Mouse (Mus musculus) brain, adult 10 weeks (tissue): Measurements from ENCODE around the gene Ch25h. TPM values are rescaled to one million over a fixed set of nuclear protein-coding genes. Genes with fewer than 3 reads are reported as not detected.

Experiments
- polyA plus RNA-seq: library from polyadenylated mRNA; stranded (reverse); fragments of 350-450 nt; fragmentation: Illumina TruSeq; extraction: RNeasy Lipid Tissue Mini Kit (QIAGEN cat#74804); gene quantifications from one replicate; pipeline ENCODE4 v1.2.3, GENCODE M21; 2015; ENCODE audit warnings: low read depth, low replicate concordance

Gene Ch25h
- 0.33 TPM for polyA plus RNA-seq

DNA sequence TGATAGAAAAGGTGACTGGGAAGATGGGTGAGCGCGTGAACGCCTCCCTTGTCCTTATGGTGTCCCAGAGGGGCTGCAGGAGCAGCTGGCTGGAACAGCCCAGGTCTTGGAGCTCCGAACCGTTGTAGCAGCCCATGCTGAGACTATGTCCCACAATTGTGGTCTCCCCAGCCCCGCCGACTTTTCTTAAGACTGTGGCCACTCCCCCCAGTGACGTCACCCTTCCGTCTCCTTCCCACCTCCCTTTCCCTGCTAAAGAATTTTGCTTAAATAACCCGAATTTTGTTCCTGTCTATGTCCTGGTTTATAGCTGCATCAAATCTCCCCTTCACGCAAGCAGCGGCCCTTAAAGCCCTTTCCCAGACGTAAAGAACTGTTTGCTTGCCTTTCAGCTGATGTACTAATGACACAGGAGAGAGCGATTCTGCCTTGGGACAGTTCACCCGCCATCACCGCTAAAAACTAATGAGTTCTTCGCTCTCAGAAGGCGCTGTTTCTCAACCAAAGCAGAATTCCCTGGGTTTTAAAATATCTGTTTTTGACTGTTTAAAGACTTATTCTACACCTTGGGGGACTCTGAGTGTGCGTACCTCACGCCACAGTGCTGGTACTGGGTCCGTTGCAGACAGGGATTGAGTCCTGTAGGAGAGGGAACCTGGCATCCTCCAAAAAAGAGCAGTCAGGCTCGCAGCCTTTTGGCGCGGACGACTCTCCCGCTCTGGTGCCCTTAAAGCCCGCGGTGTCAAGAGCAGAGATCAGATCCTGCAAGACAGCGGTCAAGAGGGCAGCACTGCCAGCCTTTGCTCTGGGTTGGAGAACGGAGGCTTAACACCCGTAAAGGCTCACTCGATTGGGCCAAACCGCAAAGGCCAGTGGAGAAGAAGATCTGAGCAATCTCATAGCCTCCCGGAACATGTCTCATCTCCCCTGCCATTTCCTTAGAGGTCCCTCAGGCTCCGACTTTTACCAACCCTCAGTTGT lies at the start of gene Ch25h:
Gene Ch25h, minus strand, starts transcription at position 174 of the 981 bp plus-strand sequence.

Other genes starting within 250 kb of the Ch25h start
- 29.8 TPM for gene Acta2, start 219.6 kb downstream of the Ch25h start, polyA plus RNA-seq
- gene Fas, start 184.5 kb downstream of the Ch25h start, polyA plus RNA-seq: 3.0 TPM
- 22.1 TPM for gene Lipa, start 52.3 kb upstream of the Ch25h start, polyA plus RNA-seq
- gene Ifit2, start 75.5 kb upstream of the Ch25h start, polyA plus RNA-seq: 7.1 TPM
- 13.5 TPM for gene Ifit3, start 108.4 kb upstream of the Ch25h start, polyA plus RNA-seq
- gene Ifit1bl1, start 126.8 kb upstream of the Ch25h start, polyA plus RNA-seq: 5.8 TPM
- gene Ifit3b, start 132.8 kb upstream of the Ch25h start, polyA plus RNA-seq: 5.2 TPM
- 0.88 TPM for gene Ifit1bl2, start 165.6 kb upstream of the Ch25h start, polyA plus RNA-seq
- 2.1 TPM for gene Ifit1, start 165.7 kb upstream of the Ch25h start, polyA plus RNA-seq